Mouse (Mus musculus) heart, postnatal 36 days (tissue): ENCODE results near the gene Ccl4. TPM values are rescaled to one million over a fixed set of nuclear protein-coding genes. Genes with fewer than 3 reads are reported as not detected.

Source experiments
- DNase-seq, 2 experiments: peaks; one replicate each; pipeline ENCODE4 v3.0.0; 2021 to 2022
- intact Hi-C: fragments of 180-260 bp; cut with DNase I; formaldehyde crosslinking; loops from one replicate; pipeline ENCODE4 v1.15.1; 2025
- total RNA-seq, 2 experiments: library from RNA; stranded (reverse); gene quantifications; 2 replicates each; pipeline ENCODE4 v1.2.3; 2021

Ccl4 gene
- total RNA-seq: not detected

- DNase-seq: no peak
- intact Hi-C loops: no loop called here
Observed at GRCm38 (mm10) chr11:83662204-83662603, at the start of gene Ccl4. TSS of gene Ccl4 (plus strand) at chr11:83662584.

GRCm38 (mm10) chr11:83616586-83616985 is 45.8 kb upstream of the Ccl4 start:
- DNase-seq: no peak
- intact Hi-C loops: no loop called here

GRCm38 (mm10) chr11:83618238-83618637 is 44.1 kb upstream of the Ccl4 start:
- intact Hi-C loops: no loop called here
- DNase-seq: no peak

- DNase-seq: no peak
- intact Hi-C loops: no loop called here
Observed at GRCm38 (mm10) chr11:83619037-83619436, 43.3 kb upstream of the Ccl4 start.

- DNase-seq: no peak
- intact Hi-C loops: no loop called here
Observed at GRCm38 (mm10) chr11:83623586-83623985, 38.8 kb upstream of the Ccl4 start.

GRCm38 (mm10) chr11:83628808-83629207 is 33.6 kb upstream of the Ccl4 start:
- no peak for DNase-seq
- intact Hi-C loops: no loop called here

GRCm38 (mm10) chr11:83630630-83631029 is 31.8 kb upstream of the Ccl4 start:
- intact Hi-C loops: loop anchor here (5.0 kb wide), 1 partner anchor 188 kb away; no protein-coding TSS in a partner anchor
- DNase-seq: peak in 1 of 2 experiments; percentile 4

- peak in 1 of 2 experiments; percentile 19 for DNase-seq
- intact Hi-C loops: loop anchor here (5.0 kb wide), 1 partner anchor 189 kb away; no protein-coding TSS in a partner anchor
Observed at GRCm38 (mm10) chr11:83631065-83631464, 31.3 kb upstream of the Ccl4 start.

- intact Hi-C loops: loop anchor here (2.0 to 5.0 kb wide), 2 partner anchors 76 to 190 kb away; no protein-coding TSS in a partner anchor
- no peak for DNase-seq
Observed at GRCm38 (mm10) chr11:83632744-83633143, 29.6 kb upstream of the Ccl4 start.

GRCm38 (mm10) chr11:83634425-83634824 is 28.0 kb upstream of the Ccl4 start:
- no peak for DNase-seq
- intact Hi-C loops: loop anchor here (5.0 kb wide), 1 partner anchor 192 kb away; no protein-coding TSS in a partner anchor

GRCm38 (mm10) chr11:83634898-83635297 is 27.5 kb upstream of the Ccl4 start:
- intact Hi-C loops: loop anchor here (5.0 kb wide), 1 partner anchor 193 kb away; no protein-coding TSS in a partner anchor

GRCm38 (mm10) chr11:83636742-83637235 is 25.6 kb upstream of the Ccl4 start:
- intact Hi-C loops: no loop called here
- no peak for DNase-seq

More at GRCm38 (mm10) chr11:83634898-83635297, 27.5 kb upstream of the Ccl4 start:
- no peak for DNase-seq

GRCm38 (mm10) chr11:83638934-83639333 is 23.4 kb upstream of the Ccl4 start:
- intact Hi-C loops: loop anchor here (2.0 kb wide), 1 partner anchor 100 kb away; no protein-coding TSS in a partner anchor
- no peak for DNase-seq

GRCm38 (mm10) chr11:83639533-83639932 is 22.9 kb upstream of the Ccl4 start:
- intact Hi-C loops: loop anchor here (2.0 kb wide), 1 partner anchor 99 kb away; no protein-coding TSS in a partner anchor
- DNase-seq: no peak

GRCm38 (mm10) chr11:83640141-83640540 is 22.2 kb upstream of the Ccl4 start:
- no peak for DNase-seq
- intact Hi-C loops: no loop called here

GRCm38 (mm10) chr11:83641216-83641615 is 21.2 kb upstream of the Ccl4 start:
- intact Hi-C loops: no loop called here
- no peak for DNase-seq

- no peak for DNase-seq
- intact Hi-C loops: no loop called here
Observed at GRCm38 (mm10) chr11:83645521-83645920, 16.9 kb upstream of the Ccl4 start, which contains the start of gene Rpl9-ps1. TSS of gene Rpl9-ps1 (minus strand) at chr11:83645621.

GRCm38 (mm10) chr11:83646356-83647149 is 15.8 kb upstream of the Ccl4 start:
- intact Hi-C loops: no loop called here
- DNase-seq: no peak

GRCm38 (mm10) chr11:83649305-83649841 is 13.0 kb upstream of the Ccl4 start, which contains the start of gene Ccl3:
TSS of gene Ccl3 (minus strand) at chr11:83649355.
- intact Hi-C loops: no loop called here
- DNase-seq: no peak

GRCm38 (mm10) chr11:83654606-83655005 is 7.8 kb upstream of the Ccl4 start:
- no peak for DNase-seq
- intact Hi-C loops: no loop called here

GRCm38 (mm10) chr11:83657508-83657907 is 4.9 kb upstream of the Ccl4 start:
- intact Hi-C loops: no loop called here
- DNase-seq: no peak
